Mouse (Mus musculus): Measurements from ENCODE around the gene M1ap. TPM values are rescaled to one million over a fixed set of nuclear protein-coding genes. Genes with fewer than 3 reads are reported as not detected.

M1ap gene
- total and polyA plus RNA-seq, 3 experiments = 6.2 to 6.3 TPM; not detected in 1

DNA sequence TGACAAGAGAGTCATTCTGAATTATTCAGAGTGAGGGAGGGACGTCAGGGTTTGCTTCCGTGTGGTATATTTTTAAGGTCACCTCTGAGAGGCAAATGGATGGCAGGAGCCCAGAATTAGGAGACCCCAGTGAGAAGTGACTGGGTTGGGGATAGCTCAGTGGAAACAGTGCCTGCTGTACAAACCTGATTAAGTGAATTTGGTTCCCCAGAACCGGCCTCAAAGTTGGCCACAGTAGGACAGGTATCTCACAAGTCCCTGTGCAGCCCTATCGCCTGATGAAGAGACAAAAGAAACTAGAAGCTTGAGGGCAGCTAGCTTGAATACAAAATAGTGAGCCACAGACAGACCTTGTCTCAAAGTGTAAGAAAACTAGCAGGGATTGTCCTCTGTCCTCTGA is 30.2 kb upstream of the M1ap start:
- TF ChIP-seq MYB (IDR thresholded peaks at IDR 0.05; ENCODE audit: low read depth, low read length) (no peak), EP300 (IDR thresholded peaks at IDR 0.05; ENCODE audit: low read depth in 1 of 2, low read length in 2 of 2) (no peak)
- no peaks in the 10 kb centered on the region for H3K9me3 ChIP-seq (replicated peaks; ENCODE audit: insufficient read depth, low read length)
- no peak overlapping the region for H3K9ac ChIP-seq (ENCODE audit: control insufficient read depth, low read depth, low read length, poor library complexity, severe bottlenecking)
- H3K36me3 ChIP-seq (ENCODE audit: control insufficient read depth in 1 of 2, insufficient read depth in 2 of 2, low read length in 2 of 2) = peaks cover 0 to 12% of the 10 kb centered on the region in 2 experiments; a peak in 2 of 4 replicates
- peaks cover 4 to 24% of the 10 kb centered on the region in 2 experiments for H3K4me1 ChIP-seq (ENCODE audit: control insufficient read depth in 1 of 2, insufficient read depth in 2 of 2, low read length in 2 of 2)
- no peaks in the 10 kb centered on the region for H3K79me2 ChIP-seq (ENCODE audit: control insufficient read depth, insufficient read depth, low read length, poor library complexity)
- no peak for DNase-seq (ENCODE audit: low read depth, low spot score)
- no peaks in the 10 kb centered on the region; a peak in 1 of 4 replicates for H3K27me3 ChIP-seq (ENCODE audit: control insufficient read depth in 1 of 2, insufficient read depth in 2 of 2, low read length in 2 of 2)
- H3K4me3 ChIP-seq (ENCODE audit: control insufficient read depth in 1 of 2, insufficient read depth in 1 of 2, low read depth in 2 of 2, low read length in 2 of 2) = no peak overlapping the region
- no peak overlapping the region for H3K27ac ChIP-seq (ENCODE audit: control insufficient read depth, low read depth, low read length)

DNA sequence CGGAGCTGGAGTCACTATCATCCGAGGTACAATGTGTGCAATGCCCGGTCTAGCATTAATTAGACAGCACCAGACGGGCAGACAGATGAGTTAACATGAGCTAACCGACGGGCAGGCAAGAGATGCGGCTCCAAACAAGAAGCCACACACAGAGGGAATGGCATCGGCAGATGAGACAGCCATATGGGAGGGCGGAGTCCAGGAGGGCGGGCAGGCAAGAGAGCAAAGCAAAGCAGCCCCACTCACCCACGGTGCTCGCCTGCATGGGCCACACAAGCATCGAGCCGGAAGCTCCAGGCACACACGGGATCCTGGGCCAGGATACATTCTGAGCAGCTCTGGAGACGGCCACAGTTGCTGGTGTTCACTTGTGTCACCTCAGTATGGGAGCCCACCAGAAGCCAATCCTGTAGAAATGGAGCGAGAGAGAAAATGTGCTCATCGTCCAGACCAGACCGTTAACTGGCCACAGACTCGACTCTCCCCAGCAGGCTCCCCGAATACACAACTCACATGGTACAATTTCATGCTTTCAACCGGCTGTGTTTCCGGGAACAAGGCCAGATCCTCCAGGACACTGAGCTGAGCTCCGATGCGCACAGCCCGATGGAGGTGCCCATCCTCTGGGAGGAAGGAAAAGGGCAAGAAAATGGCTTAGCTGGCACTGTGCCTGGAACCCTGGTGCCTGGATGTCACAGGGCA is 29.5 kb upstream of the M1ap start:
- no peak for DNase-seq (ENCODE audit: low read depth, low spot score)
- peaks cover 0 to 3% of the 10 kb centered on the region in 2 experiments; a peak in 2 of 4 replicates for H3K27me3 ChIP-seq (ENCODE audit: control insufficient read depth in 1 of 2, insufficient read depth in 2 of 2, low read length in 2 of 2)
- H3K4me1 ChIP-seq (ENCODE audit: control insufficient read depth in 1 of 2, insufficient read depth in 2 of 2, low read length in 2 of 2) = peaks cover 2 to 16% of the 10 kb centered on the region in 2 experiments; a peak in 3 of 4 replicates
- no peak overlapping the region for H3K9ac ChIP-seq (ENCODE audit: control insufficient read depth, low read depth, low read length, poor library complexity, severe bottlenecking)
- H3K79me2 ChIP-seq (ENCODE audit: control insufficient read depth, insufficient read depth, low read length, poor library complexity) = no peaks in the 10 kb centered on the region
- no peak for TF ChIP-seq NRF1 (IDR thresholded peaks at IDR 0.05; ENCODE audit: insufficient read depth, low read depth, low read length, poor library complexity, severe bottlenecking)
- TF ChIP-seq RAD21 (IDR thresholded peaks at IDR 0.05; ENCODE audit: low read depth, low read length) = no peak
- no peak for TF ChIP-seq BHLHE40 (IDR thresholded peaks at IDR 0.05; ENCODE audit: borderline replicate concordance, low read depth, low read length)
- no peak for TF ChIP-seq TCF12 (IDR thresholded peaks at IDR 0.05; ENCODE audit: low read depth, low read length)
- no peak for TF ChIP-seq CHD1 (IDR thresholded peaks at IDR 0.05; ENCODE audit: low read depth, low read length)
- no peak for TF ChIP-seq MYC (IDR thresholded peaks at IDR 0.05; ENCODE audit: low read depth, low read length)
- TF ChIP-seq CHD2 (IDR thresholded peaks at IDR 0.05; ENCODE audit: low read length) = no peak
- no peak for TF ChIP-seq POLR2AphosphoS2 (IDR thresholded peaks at IDR 0.05; ENCODE audit: low read length)
- TF ChIP-seq MXI1 (IDR thresholded peaks at IDR 0.05; ENCODE audit: low read depth, low read length) = no peak
- no peak for TF ChIP-seq MYB (IDR thresholded peaks at IDR 0.05; ENCODE audit: low read depth, low read length)
- H3K36me3 ChIP-seq (ENCODE audit: control insufficient read depth in 1 of 2, insufficient read depth in 2 of 2, low read length in 2 of 2) = peaks cover 0 to 7% of the 10 kb centered on the region in 2 experiments; a peak in 2 of 4 replicates
- H3K9me3 ChIP-seq (replicated peaks; ENCODE audit: insufficient read depth, low read length) = no peaks in the 10 kb centered on the region
- no peak overlapping the region for H3K4me3 ChIP-seq (ENCODE audit: control insufficient read depth in 1 of 2, insufficient read depth in 1 of 2, low read depth in 2 of 2, low read length in 2 of 2)
- H3K27ac ChIP-seq (ENCODE audit: control insufficient read depth, low read depth, low read length) = no peak overlapping the region

DNA sequence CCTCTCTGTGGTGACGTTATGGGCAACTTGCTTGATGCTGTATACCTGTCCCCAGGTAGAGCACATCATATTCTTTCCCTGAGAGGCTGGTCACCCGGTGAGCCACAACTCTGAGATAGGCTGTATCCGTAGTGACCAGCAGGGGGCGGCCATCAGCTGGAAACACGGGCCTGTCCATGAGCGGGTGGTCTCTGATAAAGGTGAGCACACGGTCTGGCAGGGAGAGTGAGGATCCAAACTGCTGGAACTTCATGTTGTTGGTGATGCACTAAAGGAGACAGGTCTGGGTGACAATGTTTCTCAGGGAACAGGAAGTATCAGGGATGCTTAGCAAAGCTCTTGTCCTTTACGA is 28.9 kb upstream of the M1ap start:
- Histone ChIP-seq H3K36me3 (ENCODE audit: control insufficient read depth in 1 of 2, insufficient read depth in 2 of 2, low read length in 2 of 2) (peaks cover 0 to 7% of the 10 kb centered on the region in 2 experiments; a peak in 2 of 4 replicates), H3K9ac (ENCODE audit: control insufficient read depth, low read depth, low read length, poor library complexity, severe bottlenecking) (no peak overlapping the region), H3K9me3 (replicated peaks; ENCODE audit: insufficient read depth, low read length) (no peaks in the 10 kb centered on the region), H3K4me3 (ENCODE audit: control insufficient read depth in 1 of 2, insufficient read depth in 1 of 2, low read depth in 2 of 2, low read length in 2 of 2) (no peak overlapping the region), H3K27ac (ENCODE audit: control insufficient read depth, low read depth, low read length) (no peak overlapping the region), H3K4me1 (ENCODE audit: control insufficient read depth in 1 of 2, insufficient read depth in 2 of 2, low read length in 2 of 2) (peaks cover 1 to 12% of the 10 kb centered on the region in 2 experiments; a peak in 3 of 4 replicates), H3K79me2 (ENCODE audit: control insufficient read depth, insufficient read depth, low read length, poor library complexity) (no peaks in the 10 kb centered on the region), H3K27me3 (ENCODE audit: control insufficient read depth in 1 of 2, insufficient read depth in 2 of 2, low read length in 2 of 2) (peaks cover 0 to 8% of the 10 kb centered on the region in 2 experiments; a peak in 3 of 4 replicates)
- peak; percentile 85 for TF ChIP-seq SMC3 (IDR thresholded peaks at IDR 0.05; ENCODE audit: low read depth, low read length)
- peak; percentile 62 for TF ChIP-seq ZC3H11A (IDR thresholded peaks at IDR 0.05; ENCODE audit: low read depth, low read length)
- TF ChIP-seq RAD21 (IDR thresholded peaks at IDR 0.05; ENCODE audit: low read depth, low read length) = peak; percentile 56
- TF ChIP-seq CTCF (IDR thresholded peaks at IDR 0.05 in 2 of 3, conservative IDR thresholded peaks at IDR 0.05 in 1 of 3; ENCODE audit: control insufficient read depth in 1 of 3, insufficient read depth in 1 of 3, low read depth in 2 of 3, low read length in 3 of 3, poor library complexity in 1 of 3, severe bottlenecking in 1 of 3) = peak; percentile 76 to 91 (median 78)
- TF ChIP-seq TCF12 (IDR thresholded peaks at IDR 0.05; ENCODE audit: low read depth, low read length) = no peak
- TF ChIP-seq E2F4 (IDR thresholded peaks at IDR 0.05; ENCODE audit: borderline replicate concordance, low read depth, low read length) = no peak
- DNase-seq (ENCODE audit: low read depth, low spot score) = peak; percentile 53

Measured in MEL (cell line).